ENCODE assay signal across 8 mouse cellular contexts in the genomic region with DNA sequence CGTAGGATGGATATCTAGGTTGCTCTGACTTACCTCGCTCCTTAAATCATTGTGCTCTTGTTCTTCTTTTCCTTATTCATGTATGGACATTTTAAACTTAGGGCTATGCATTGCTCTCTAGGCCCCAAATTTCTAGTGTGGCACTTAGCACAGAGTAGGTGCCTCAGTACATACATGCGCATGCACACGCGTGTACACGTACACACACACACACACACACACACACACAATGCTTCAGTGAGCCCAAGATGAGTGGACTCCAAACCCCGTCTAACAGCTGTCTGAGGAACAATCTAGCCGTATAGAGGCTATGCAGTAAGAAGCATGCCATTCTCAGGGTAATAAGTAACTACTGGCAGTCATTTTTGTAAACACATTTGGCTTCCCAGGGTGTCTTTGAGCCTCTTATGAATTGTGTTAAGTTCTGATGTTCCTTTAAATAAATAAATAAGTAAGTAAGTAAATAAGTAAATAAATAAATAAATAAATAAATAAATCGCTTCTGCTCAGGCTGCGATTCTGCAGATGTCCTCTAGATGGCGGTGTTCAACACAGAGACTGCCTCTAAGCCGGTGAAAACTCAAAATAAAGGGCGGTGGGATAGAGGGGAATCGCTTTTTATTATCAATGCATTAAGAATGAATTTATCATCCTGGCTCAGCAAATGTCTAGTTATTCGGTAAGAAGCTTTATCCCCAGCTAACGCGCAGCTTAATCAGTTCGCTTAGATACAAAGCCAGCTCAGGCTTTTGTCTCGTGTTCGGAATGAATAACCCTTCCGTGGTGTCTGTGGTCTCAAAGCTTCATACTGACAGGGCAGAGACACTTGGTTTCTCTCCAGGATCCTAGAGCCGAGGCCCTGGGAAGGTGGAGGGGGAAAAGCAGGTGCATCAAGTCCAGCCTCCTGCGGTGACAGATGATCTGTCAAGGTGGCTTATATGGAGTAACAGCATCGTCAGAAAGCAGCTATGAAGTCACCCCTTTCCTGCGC.
DNase-seq lines count a peak whose midpoint lies in the region; ATAC-seq and TF ChIP-seq lines count a peak whose summit lies in the region.

No protein-coding gene starts in this region.

- no peaks in the 10 kb centered on the region for H3K27me3 ChIP-seq in heart, adult 2 months (ENCODE audit: control insufficient read depth, insufficient read depth, low read length)
- H3K27me3 ChIP-seq in heart, embryonic 10.5 days (ENCODE audit: insufficient read depth, poor library complexity, severe bottlenecking), result no peaks in the 10 kb centered on the region
- no peaks in the 10 kb centered on the region for H3K27me3 ChIP-seq in midbrain, postnatal 0 days (ENCODE audit: insufficient read depth, low read length)

- no peak for ATAC-seq in midbrain, postnatal 0 days (ENCODE audit: low FRiP score)

- no peak for TF ChIP-seq POLR2A in heart, adult 2 months (IDR thresholded peaks at IDR 0.05; ENCODE audit: insufficient read depth, low read depth, low read length)

- no peak overlapping the region for H3K4me3 ChIP-seq in heart, adult 2 months
- H3K4me3 ChIP-seq in heart, embryonic 10.5 days, result no peak overlapping the region
- H3K4me3 ChIP-seq in ES-E14 (ENCODE audit: insufficient read depth in 1 of 2, low read depth in 1 of 2, low read length in 2 of 2, poor library complexity in 1 of 2, severe bottlenecking in 1 of 2), result no peak overlapping the region
- H3K4me3 ChIP-seq in midbrain, postnatal 0 days (ENCODE audit: low read depth, low read length), result peak overlapping the region; percentile 18; the same call in 1 of the 2 replicates

- H3K79me2 ChIP-seq in heart, adult 2 months (replicated peaks; ENCODE audit: control insufficient read depth, insufficient read depth, low read length), result no peaks in the 10 kb centered on the region

- TF ChIP-seq EP300 in heart, adult 2 months (IDR thresholded peaks at IDR 0.05; ENCODE audit: insufficient read depth, low read depth, low read length), result no peak

- no peaks in the 10 kb centered on the region for H3K9me3 ChIP-seq in heart, embryonic 10.5 days
- no peaks in the 10 kb centered on the region for H3K9me3 ChIP-seq in ES-E14 (ENCODE audit: control insufficient read depth, insufficient read depth, low read depth, low read length)
- H3K9me3 ChIP-seq in midbrain, postnatal 0 days (ENCODE audit: low read length), result no peaks in the 10 kb centered on the region

- TF ChIP-seq CTCF in heart, adult 2 months (IDR thresholded peaks at IDR 0.05), result peak; percentile 97
- TF ChIP-seq CTCF in midbrain, postnatal 0 days (IDR thresholded peaks at IDR 0.05), result peak; percentile 95

- H3K4me1 ChIP-seq in heart, adult 2 months (ENCODE audit: control insufficient read depth, insufficient read depth, low read length), result no peaks in the 10 kb centered on the region
- peaks cover 11% of the 10 kb centered on the region for H3K4me1 ChIP-seq in heart, embryonic 10.5 days
- H3K4me1 ChIP-seq in ES-E14 (ENCODE audit: control insufficient read depth in 2 of 2, insufficient read depth in 2 of 2, low read length in 2 of 2, poor library complexity in 1 of 2), result no peaks in the 10 kb centered on the region
- 0 out of 2 replicates have a peak, but pooled peaks cover 3% of the 10 kb centered on the region for H3K4me1 ChIP-seq in midbrain, postnatal 0 days (ENCODE audit: insufficient read depth, low read length)

- WGBS in heart, adult 2 months, result 56% methylated on average over 25 of the region's 25 CpGs
- WGBS in heart, embryonic 10.5 days, result 59% methylated on average over 25 of the region's 25 CpGs
- WGBS in midbrain, postnatal 0 days, result 41% methylated on average over 25 of the region's 25 CpGs

- H3K36me3 ChIP-seq in heart, adult 2 months (ENCODE audit: control insufficient read depth, insufficient read depth, low read length), result no peaks in the 10 kb centered on the region
- H3K36me3 ChIP-seq in heart, embryonic 10.5 days, result no peaks in the 10 kb centered on the region
- H3K36me3 ChIP-seq in ES-E14 (ENCODE audit: control insufficient read depth, insufficient read depth, low read length, poor library complexity, severe bottlenecking), result no peaks in the 10 kb centered on the region
- H3K36me3 ChIP-seq in midbrain, postnatal 0 days (ENCODE audit: insufficient read depth, low read length), result no peaks in the 10 kb centered on the region

- peak; percentile 8 to 38 for DNase-seq in heart, adult 2 months
- DNase-seq in heart, embryonic 10.5 days (ENCODE audit: low spot score), result no peak
- DNase-seq in ES-E14 (ENCODE audit: low read depth, low spot score), result no peak
- peak; percentile 56 for DNase-seq in cerebellum, adult 9-10 months
- peak; percentile 28 to 42 for DNase-seq in frontal cortex, postnatal 25 days (ENCODE audit: low spot score in 2 of 2)
- peak; percentile 27 to 31 for DNase-seq in layer of hippocampus, postnatal 36 days
- peak; percentile 89 for DNase-seq in midbrain, postnatal 0 days (ENCODE audit: low spot score)
- peak; percentile 7 for DNase-seq in thymus, postnatal 36 days

- H3K27ac ChIP-seq in heart, adult 2 months, result no peak overlapping the region
- H3K27ac ChIP-seq in heart, embryonic 10.5 days, result no peak overlapping the region
- H3K27ac ChIP-seq in ES-E14 (ENCODE audit: insufficient read depth, low read depth, low read length, poor library complexity, severe bottlenecking), result no peak overlapping the region
- H3K27ac ChIP-seq in midbrain, postnatal 0 days (ENCODE audit: low read depth, low read length), result peak overlapping the region; percentile 51; the same call in 1 of the 2 replicates

- intact Hi-C loops in heart, adult 2 months (cut with DNase I), result loop anchor here (2.0 to 10.0 kb wide), 2 partner anchors 340 to 542 kb away; no protein-coding TSS in a partner anchor

- no peak overlapping the region for H3K9ac ChIP-seq in heart, adult 2 months (ENCODE audit: low read depth, low read length)
- no peak overlapping the region for H3K9ac ChIP-seq in ES-E14 (ENCODE audit: insufficient read depth, low read depth, low read length, poor library complexity, severe bottlenecking)
- H3K9ac ChIP-seq in midbrain, postnatal 0 days (replicated peaks; ENCODE audit: low read length, poor library complexity, severe bottlenecking), result 0 out of 2 replicates have a peak overlapping the region, but pooled peaks have one; percentile 44

- H3K4me2 ChIP-seq in midbrain, postnatal 0 days (ENCODE audit: low read depth, low read length, poor library complexity, severe bottlenecking), result peak overlapping the region; percentile 44

- in situ Hi-C loops in ES-E14 (cut with MboI; ENCODE audit: low sequenced_read_pairs in 2 of 2, unreplicated experiment in 2 of 2), result no loop called here

TF ChIP-seq in ES-E14, 5 proteins besides CTCF, POLR2A, EP300 and RAD21:
- TF ChIP-seq CHD2 (IDR thresholded peaks at IDR 0.05; ENCODE audit: low read depth, low read length) (no peak), MAFK (IDR thresholded peaks at IDR 0.05; ENCODE audit: insufficient read depth, low read depth, low read length) (no peak), ZNF384 (IDR thresholded peaks at IDR 0.05; ENCODE audit: low read depth, low read length) (no peak), ZC3H11A (IDR thresholded peaks at IDR 0.05; ENCODE audit: borderline replicate concordance, low read depth, low read length) (peak; percentile 54), HCFC1 (IDR thresholded peaks at IDR 0.05; ENCODE audit: borderline replicate concordance, insufficient read depth, low read length) (no peak)

Comparison
In these comparisons a context has a peak if more than half of its experiments do, and no peak if none do; other contexts are left out.
1. DNase-seq: peak in heart, adult 2 months (2 of 2), cerebellum, adult 9-10 months (single experiment), frontal cortex, postnatal 25 days (2 of 2), layer of hippocampus, postnatal 36 days (2 of 2), midbrain, postnatal 0 days (single experiment) and thymus, postnatal 36 days (2 of 2); none in heart, embryonic 10.5 days (single experiment) and ES-E14 (single experiment).